Mouse (Mus musculus) ZHBTc4 (cell line): ENCODE data around the gene Zp1.

Experiments
- DNase-seq: peaks from one replicate; pipeline ENCODE4 v3.0.0-alpha.2; 2011; ENCODE audit warnings: low read depth, low spot score

The Zp1 gene

DNA sequence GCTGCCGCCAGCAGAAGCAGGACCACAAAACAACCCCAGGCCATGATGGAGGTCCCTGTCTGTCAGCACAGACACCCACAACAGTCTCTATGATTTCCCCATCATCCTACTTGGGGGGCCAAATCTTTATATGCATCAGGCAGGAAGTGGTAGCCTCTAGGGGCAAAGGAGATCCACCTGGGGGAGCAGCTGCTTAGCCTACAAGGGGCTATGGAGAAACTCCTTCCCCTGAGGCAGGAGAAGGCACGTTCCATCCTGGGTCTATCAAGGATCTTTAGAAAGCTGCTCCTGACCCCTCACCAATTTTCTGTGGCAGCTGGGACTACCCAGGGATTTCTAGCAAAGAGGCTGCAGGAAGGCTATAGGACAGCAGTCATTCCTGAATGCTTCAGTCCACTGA, at the start of gene Zp1:
Gene Zp1 (minus strand): TSS at position 101 of the 400 bp plus-strand sequence.
- DNase-seq: no peak

DNA sequence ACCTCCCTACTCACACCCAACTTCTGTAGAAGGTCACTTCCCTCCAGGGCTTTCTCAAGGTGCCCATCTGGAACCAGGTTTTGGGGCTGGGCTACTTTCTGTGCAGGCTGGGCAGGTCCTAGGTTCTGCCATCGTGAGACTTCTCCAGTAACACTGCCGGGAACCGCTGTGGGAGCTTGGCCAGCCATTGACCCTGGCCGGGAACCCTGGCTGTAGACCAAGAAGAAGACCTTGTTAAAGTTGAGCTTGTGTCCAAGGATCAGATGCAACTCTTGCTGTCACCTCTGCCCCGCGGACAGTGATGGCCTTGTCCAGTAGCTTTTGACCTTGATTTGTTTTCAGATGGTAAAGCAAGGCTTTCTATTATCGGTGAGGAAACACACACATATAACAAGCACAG, 48.1 kb upstream of the Zp1 start:
- DNase-seq: no peak

DNA sequence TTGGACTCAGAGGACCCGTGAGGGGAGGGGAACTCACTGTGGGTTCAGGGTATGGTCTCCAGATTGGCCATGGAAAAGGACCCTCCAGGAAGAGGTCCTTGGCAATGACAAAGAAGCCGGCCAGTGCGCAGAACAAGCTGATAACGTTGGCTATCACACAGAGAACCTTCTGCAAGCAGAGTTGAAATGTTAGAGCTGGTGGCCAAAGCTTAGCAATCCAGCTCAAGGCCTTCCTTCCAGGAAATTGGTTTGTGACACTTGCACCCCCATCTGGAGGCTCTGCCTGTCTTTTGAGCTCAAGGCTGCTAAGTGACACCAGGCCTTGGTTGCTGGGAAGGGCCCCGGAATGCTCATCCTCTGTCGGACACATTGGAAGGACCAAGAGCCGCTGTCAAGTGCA, 45.3 kb upstream of the Zp1 start:
- DNase-seq: no peak

DNA sequence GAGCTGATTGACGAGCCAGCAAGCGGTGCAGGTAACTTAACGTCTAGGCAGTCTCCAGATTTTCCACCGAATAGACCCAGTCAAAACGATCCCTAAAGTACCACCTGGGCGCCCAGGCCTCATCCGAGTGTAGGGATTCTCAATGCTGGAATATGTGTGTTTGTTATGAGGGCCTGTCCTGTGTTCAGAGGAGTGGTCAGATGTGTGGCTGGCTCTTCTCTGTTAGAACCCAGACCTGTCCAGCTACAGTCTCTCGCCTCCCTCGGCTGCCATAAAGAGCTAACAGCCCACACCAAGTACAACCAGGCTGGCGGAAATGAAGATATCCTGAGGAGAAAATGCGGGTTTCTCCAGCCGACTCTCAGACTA, 39.5 kb upstream of the Zp1 start:
- DNase-seq: no peak

DNA sequence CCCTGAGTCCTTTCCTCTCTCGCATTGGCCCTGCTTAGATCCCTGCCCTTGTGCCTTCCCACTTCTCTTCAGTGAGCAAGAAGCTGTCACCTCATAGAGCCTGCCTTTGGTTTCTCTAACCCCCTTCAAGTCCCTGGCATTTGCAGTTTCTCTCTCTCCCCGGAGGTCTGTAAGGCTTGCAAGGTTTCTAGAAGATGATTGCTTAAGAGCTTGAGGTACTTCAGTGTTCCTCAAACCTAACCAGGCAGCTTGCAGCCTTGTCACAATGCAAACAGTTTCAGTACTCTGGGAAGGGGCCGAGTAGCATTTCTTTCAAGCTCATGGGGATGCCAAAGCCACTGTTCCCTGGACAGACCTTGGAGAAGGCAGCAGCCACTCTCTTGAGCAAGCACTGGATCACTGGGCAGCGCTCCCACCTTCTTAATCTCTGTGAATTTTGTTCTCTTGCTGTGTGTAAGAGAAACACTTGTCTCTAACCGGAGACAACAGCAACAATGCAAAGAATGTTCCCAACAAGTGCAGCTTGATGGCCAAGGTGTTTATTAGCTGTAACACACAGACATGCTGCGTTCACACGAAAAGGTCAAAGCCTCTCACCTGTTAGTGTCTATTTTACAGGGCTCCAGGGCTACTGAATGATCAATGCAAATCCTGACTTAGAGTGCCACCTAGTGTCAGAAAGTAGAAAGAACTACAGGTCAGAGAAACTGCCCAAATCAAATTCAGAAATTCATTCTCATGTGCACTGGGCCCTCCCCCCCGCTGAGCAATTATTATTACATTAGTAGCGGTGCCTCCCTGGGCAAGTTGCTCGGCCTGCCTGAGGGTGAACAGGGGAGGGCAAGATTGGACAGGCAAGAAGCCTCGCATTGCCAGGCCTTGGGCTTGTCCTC, 38.9 kb upstream of the Zp1 start:
- DNase-seq: peak; percentile 77

DNA sequence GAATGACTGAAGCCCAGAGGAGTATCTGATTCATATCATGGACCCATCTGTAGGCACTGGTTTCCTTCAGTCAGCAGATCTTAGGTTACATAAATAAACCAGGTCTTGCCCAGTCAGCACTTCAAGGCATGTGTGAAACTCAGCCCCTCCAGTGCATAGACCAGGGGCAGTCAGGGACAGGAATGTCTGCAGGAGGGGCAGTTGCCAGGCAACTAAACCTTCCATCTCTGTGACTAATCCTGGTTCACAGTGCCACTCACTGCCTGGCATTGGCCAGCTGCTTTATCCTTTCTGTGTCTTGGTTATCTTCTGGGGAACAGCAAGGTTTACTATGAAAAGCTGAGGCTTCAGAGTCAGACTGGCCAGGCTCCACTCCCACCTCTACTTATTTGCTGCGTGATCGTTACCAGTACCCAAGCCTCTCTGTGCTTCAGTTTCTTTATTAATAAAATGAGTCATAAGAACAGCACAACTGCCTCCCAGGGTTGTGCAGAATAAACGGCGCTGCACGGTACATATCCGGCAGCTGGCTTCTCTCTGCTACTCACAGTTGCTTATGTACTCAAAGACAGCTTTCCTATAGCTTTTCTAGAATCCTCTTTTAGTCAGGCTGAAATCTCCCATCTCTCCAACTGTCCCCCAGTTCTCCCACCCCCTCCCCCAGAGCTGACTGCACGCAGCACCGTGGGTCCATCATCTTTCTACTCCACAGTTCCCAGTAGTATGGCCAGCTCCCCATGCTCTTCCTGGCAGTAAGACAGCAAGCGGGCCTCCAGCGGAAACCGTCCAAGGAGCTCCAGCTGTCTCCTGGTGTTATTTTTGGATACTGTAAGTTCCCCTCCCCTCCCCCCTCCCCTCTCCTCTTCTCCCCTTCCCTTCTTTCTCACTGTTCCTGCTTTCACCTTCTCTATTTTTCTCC, 31.8 kb upstream of the Zp1 start:
- DNase-seq: no peak

DNA sequence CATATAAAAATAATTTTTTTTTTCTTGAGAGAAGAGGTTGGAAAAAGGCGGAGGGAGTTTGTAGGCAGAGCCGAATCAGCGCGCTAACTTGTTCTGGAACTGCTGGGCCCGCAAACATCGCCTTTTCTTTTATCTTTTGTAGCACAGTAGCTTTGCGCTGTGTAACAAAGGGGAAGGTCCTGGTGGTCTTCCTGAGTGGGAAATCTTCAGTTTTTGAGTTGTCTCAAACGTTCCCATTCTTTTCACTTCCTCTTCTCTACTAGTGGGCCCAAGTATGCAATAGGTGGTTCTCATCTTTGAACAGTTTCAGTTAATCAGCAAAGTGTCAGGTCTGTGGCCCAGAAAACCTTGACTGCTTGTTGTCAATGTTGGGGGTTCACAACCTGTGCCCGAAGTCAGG, 29.1 kb upstream of the Zp1 start:
- no peak for DNase-seq

DNA sequence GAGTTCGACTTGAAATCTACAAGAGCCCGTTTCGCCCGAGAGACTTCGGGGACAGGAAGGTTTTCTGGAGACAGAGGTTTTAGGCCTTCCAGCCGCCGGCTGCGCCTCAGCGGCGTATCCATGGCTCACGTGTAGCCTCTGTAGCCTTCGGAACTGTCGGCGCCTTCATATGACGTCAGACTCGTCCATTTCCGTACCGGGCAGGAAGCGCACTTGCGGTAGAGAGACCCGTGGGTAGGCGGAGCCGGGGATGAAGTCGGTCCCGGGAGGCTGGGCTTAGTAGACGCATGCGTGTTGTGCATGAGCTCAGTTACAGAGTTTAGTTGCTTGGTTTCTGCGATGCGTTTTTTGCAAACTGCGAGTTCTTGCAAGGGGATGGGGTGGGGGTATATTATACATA, 28.7 kb upstream of the Zp1 start, which contains the start of gene Ccdc86:
Gene Ccdc86 (minus strand): TSS at position 155 of the 400 bp plus-strand sequence.
- DNase-seq: peak; percentile 99

DNA sequence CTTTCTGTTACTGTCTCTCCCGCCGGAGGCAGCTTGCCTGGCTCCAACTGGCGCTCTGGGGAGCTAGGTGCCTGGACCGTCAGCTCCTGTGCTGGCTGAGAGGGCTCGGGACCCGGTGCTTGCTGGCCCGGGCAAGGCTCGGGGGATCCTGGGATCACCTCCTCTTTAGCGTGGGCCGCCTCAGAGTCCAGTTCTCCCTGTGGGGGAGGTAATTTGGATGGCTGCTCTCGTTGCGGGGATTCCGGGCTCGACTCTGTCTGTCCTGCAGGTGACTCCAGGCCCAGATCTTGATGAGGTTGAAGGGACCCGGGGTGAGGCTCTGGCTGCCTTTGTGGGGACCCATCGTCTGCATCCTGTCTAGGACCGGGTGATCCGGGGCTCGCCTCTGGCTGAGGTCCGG, 28.0 kb upstream of the Zp1 start:
- no peak for DNase-seq

DNA sequence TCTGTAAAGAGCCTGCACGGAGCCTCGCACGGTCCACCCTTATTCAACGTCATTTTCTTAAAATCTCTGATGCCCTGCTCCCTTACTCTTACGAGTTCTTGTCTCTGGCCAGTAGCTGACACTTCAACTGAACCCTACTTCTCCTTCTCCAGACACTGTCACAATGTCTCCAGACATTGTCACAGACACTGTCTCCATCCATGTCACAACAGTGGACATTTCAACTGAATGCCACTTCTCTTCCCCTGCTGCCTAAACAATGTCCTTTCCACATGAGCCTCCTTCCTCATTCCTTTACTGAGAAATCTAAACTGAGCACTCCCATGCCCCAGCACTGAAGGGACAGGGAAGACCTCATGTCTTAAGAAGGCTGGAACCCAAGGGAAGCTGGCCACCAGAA, 26.8 kb upstream of the Zp1 start:
- DNase-seq: no peak

DNA sequence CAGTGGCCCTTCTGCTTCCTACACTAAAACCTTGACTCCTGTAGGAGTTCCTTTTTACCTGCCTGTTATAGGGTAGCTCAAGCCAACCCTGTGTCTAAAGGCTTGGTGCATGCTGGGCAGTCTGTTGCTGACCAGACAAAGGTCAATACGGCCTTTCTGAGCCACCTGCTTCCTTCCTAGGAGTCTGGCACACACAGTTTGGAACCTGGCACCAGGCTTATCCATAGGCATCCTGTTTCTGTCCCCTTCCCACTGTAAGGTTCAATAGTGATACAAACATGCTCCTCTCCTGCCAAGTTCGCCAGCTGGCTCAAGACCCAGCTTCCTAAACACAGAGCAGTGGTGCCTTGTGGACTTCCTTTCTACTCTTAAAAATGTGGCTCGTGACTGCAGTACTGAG, 26.1 kb upstream of the Zp1 start:
- DNase-seq: no peak

DNA sequence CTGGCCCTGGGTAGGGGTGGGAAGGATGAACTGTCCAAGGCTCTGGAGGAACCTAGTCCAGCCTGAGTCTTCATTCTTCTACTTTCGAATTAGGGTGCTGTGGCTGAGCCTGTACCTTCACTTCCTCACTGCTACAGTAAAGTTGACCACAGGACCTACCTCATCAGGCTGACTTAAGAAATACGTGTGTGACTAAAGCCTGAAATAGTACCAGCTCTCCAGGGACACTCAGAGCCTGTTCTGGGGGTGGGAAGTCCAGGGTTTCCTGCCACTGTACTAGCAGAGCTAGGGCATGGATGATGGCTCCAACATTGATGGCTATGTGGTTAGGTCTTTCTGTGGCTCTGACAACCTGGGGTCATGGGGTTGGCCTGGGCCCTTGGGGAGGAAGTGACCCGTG, 23.5 kb upstream of the Zp1 start:
- DNase-seq: no peak

DNA sequence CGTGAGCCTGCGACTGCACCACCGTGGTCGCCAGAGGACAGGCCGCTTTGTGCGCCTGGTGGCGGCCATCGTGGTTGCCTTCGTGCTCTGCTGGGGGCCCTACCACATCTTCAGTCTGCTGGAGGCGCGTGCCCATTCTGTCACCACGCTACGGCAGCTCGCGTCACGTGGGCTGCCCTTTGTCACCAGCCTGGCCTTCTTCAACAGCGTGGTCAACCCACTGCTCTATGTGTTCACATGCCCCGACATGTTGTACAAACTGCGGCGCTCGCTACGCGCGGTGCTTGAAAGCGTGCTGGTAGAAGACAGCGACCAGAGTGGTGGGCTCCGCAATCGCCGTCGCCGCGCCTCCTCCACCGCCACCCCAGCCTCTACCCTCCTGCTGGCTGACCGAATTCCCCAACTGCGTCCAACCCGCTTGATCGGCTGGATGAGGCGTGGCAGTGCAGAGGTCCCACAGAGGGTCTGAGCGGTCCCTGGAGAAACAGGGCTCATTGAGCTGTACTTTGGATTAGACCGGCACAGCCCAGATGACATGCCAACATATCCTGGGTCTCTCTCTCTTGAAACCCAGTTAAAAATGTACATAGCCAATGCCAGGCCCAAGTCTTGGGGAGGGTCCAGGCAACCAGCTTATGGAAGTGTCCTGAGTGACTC, 20.5 kb upstream of the Zp1 start:
- peak; percentile 82 for DNase-seq

DNA sequence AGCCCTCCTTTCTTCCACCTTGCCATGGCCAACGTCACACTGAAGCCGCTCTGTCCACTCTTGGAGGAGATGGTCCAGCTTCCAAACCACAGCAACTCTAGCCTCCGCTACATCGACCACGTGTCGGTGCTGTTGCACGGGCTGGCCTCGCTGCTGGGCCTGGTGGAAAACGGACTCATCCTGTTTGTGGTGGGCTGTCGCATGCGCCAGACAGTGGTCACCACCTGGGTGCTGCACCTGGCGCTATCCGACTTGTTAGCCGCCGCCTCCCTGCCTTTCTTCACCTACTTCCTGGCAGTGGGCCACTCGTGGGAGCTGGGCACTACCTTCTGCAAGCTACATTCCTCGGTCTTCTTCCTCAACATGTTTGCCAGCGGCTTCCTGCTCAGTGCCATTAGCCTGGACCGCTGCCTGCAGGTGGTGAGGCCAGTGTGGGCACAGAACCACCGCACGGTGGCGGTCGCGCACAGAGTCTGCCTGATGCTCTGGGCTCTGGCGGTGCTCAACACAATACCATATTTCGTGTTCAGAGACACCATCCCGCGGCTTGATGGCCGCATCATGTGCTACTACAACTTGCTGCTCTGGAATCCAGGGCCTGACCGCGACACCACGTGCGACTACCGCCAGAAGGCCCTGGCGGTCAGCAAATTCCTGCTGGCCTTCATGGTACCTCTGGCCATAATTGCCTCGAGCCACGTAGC, 19.8 kb upstream of the Zp1 start:
- peak; percentile 90 for DNase-seq

DNA sequence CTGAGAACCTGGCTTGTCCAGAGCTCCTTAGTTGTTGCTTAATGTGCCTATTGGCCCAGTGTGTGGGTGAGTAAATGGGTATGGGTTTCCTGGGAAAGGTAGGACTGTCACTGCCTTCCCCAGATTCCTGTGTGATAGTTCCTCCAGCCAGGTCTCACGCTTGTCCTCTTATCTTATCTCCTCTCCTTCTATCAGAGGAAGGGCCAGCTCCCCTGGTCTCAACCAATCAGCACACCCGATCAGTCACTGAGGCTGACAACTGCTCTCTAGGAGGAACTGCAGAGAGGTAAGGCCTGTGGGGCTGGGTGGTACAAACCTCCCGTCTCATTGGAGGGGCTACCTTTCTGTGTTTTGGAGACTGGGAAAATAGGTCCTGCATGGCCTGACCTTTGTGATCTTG, 18.3 kb upstream of the Zp1 start:
- no peak for DNase-seq

DNA sequence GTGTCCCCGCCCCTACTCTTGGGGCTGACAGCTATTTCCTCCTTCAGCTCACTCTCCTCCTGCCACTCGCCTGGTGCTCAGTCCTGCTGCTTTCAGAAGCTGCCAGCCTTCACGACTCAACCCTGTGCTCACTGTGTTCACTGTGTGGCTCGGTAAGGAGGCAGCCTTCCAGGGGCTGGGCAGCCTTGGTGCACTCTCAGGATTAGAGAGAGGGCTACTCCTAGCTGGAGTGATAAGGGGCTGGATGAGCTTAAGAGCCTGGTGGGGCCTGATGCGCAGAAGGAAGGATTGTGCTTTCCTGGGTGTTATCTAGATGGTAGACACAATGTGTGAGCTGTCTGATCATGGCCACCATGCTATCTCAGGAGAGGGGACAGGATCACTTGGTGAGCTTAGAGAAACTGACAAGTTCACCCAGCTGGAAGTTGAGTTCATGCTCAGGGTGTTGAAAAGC, 16.7 kb upstream of the Zp1 start, which contains the start of gene Ptgdr2:
Gene Ptgdr2 (plus strand): TSS at position 51 of the 454 bp plus-strand sequence.
- no peak for DNase-seq

DNA sequence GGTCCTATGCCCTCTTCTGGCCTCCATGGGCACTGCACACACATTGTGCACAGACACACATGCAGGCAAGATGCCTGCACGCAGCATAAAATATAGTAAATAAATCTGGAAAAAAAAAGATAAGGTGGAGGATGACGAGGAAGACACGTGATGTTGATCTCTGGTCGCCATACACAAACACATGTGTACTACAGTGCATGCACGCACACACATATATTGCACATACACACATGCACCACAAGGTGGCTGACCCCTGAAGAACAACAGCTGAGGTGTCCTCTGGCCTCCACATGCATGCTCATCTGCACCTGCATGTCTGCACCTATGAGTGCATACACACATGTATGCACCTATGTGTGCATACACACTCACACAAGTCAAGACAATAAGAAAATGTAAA, 15.6 kb upstream of the Zp1 start:
- peak; percentile 58 for DNase-seq

DNA sequence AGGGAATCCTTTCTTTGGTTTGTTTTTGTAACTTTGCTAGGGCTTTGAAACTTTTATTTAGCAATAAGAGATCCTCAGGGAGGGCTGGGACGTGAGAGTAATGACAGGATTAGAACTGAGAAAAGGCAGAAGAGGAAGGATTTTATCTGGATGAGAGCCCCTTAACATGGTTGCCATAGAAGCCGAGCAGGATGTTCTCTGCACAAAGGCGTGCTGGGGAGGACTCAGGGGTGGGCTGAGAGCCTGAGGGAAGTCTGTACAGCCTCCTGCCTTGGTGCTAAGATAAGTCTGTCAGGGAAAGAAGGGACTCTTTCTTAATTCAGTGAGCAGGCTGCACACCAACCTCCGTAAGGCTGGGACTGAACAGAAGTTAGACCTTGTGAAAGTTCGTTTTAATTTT, 14.6 kb upstream of the Zp1 start:
- no peak for DNase-seq

DNA sequence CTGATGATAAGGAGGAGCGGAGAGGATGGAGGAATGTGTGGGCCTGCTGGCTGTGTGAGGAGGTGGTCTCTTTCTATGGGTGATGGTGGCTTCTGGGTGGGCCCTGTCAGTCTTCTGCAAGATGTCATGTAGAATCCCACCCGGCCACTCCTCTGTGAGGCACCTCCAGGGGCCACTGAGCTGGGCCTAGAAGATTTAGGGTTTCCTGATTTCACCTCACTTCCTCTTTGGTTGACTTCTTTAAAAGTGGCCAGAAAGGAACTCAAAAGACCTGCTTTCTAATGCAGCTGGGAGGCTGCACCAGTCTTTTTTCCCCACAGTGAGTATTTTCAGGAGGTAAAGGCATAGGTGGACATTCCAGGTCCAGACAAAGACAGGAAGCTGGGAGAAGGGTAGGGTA, 10.2 kb upstream of the Zp1 start:
- DNase-seq: no peak

DNA sequence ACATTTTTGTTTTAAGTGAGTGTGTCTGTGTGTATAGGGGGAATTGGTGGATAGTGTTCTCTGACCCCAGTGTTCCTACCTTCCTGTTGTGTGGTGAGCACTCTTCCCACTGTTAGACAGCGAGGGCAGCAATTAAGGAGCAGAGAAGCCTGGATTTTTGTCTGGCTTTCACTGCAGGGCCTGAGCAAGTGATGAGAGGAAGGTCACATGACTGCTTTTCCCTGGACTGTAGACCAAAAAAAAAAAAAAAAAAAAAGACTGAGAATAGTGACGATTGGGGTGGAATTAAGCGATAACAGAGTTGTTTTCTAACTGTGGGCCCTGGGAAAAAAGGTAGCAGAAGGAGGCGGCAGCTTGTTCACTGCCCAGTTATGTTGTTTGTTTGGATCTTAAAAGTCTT, 6.2 kb upstream of the Zp1 start:
- DNase-seq: no peak

DNA sequence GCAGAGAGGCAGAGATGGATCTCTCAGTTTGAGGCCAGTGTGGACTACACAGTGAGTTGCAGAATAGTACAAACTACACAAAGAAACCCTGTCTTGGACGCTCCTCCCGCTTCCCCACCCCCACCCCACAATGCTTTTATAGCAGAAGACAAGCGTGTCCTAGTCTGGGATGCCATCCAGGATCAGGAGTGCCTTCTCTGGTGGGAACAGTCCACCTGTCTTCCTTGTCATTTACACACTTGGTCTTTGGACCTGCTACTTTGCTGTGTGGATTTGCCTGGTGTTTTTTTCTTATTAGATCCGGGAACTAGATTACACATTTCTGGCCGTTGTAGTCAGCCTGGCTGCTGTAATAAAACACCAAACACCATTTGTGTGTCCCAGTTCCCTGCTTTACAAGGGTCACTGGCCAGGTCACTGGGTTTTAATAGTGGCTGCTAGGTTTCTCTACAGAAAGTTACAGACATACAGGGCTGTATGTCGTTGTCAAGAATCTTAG, 5.7 kb upstream of the Zp1 start:
- peak; percentile 23 for DNase-seq
